Mouse (Mus musculus) natural killer cell, adult 2 months (primary cell): Measurements from ENCODE around the gene Khsrp.

ENCODE experiments used
- DNase-seq, 2 experiments: peaks; one replicate each; pipeline ENCODE4 v3.0.0; 2022; ENCODE audit warnings: low spot score in 2 of 2

Gene Khsrp

DNA sequence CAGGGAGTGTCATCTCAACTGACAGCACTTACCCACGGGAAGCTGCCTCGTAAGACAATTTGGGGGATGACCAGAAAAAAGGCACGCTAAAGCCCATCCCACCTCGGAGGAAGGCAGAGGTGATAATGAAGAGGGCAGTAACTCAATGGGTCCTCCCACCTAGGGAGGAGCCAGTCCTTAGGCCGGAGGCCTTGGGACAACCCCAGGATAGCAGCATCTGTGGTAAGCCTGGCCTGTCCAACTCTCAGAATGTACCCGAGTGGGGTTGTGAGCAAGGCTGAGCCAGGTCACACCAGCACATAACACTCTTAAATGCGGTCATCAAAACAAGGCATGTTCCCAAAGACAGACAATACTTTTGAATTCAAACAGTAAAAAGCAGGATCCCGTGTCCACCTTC, 1.6 kb downstream of the Khsrp start:
- no peak for DNase-seq

- DNase-seq: no peak
Observed at GRCm38 (mm10) chr17:57027471-57027870, 3.9 kb downstream of the Khsrp start.

GRCm38 (mm10) chr17:57020960-57021359, 10.4 kb downstream of the Khsrp start:
- no peak for DNase-seq

DNA sequence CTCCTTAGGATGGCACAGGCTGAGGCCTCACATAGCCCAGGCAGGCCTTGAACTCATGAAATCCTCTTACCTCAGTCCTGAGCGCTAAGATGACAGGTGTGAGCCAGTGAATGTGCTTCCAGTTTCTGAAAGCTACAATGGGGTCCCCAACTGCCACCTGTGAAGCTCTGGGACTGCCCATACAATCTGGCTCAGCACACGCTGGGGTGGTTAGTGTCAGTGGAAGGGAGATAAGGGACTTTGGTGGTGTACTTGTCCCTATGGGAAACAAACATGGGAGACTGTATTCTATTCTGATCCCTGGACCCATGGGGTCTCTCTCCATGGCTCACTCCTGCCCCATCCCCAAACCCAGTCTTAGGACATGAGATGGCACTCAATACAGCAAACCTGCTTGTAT, 11.6 kb downstream of the Khsrp start:
- no peak for DNase-seq

GRCm38 (mm10) chr17:57012245-57012795, 19.0 kb downstream of the Khsrp start:
- no peak for DNase-seq

GRCm38 (mm10) chr17:57011236-57012141, 19.8 kb downstream of the Khsrp start, which contains the start of the genes Gtf2f1 and Gm17949:
TSS of gene Gtf2f1 (minus strand) at chr17:57011288.
TSS of gene Gm17949 (plus strand) at chr17:57011469.
- DNase-seq: peak; percentile 90 to 91

GRCm38 (mm10) chr17:57010911-57011235, 20.4 kb downstream of the Khsrp start:
- DNase-seq: no peak

GRCm38 (mm10) chr17:57007137-57007905, 24.0 kb downstream of the Khsrp start:
- DNase-seq: no peak

- DNase-seq: no peak
Observed at GRCm38 (mm10) chr17:57003994-57004393, 27.3 kb downstream of the Khsrp start.

- no peak for DNase-seq
Observed at GRCm38 (mm10) chr17:57001228-57001627, 30.1 kb downstream of the Khsrp start.

- DNase-seq: no peak
Observed at GRCm38 (mm10) chr17:56999968-57000609, 31.2 kb downstream of the Khsrp start, which contains the start of gene Pspn. TSS of gene Pspn (minus strand) at chr17:57000018.

DNA sequence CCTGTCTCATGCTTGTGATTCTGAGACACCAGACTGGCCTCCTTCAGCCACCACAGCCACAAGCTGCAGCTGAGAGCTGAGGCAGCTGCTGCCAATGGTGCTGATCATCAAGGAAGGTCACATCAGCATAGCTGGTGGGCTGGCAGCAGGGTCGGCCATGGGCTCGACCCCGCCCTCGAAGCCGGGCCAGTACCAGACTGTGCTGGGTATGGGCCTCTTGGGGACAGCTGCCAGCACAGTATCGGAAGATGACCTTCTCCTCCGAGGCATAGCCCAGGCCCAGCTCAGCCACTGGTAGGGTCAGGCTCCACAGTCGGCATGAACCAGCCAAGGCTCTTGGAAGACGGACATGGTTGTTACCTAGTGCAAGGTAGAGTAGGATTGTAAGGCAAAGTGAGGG, 31.9 kb downstream of the Khsrp start:
- DNase-seq: no peak

GRCm38 (mm10) chr17:56997029-56997667, 34.2 kb downstream of the Khsrp start, which contains the start of gene Alkbh7:
TSS of gene Alkbh7 (plus strand) at chr17:56997339.
- peak; percentile 97 to 98 for DNase-seq

DNA sequence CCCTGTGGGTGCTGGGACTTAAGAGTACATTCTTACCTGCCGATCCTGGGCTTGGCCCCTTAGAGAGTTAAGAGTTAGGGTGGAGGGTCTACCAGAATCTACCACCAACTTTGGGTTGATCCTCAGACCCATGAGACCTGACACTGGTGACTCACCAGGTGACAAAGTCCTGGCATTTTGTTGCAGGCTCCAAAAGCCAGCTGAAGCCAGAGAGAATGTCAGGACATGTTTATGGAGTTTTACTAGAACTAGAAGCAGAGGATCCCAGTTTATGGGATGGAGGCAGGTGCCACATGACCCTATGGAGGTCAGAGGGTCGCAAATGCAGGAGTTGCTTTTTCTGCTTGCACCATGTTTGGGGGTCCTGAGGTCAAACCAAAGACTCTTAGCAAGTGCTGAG, 34.8 kb downstream of the Khsrp start:
- no peak for DNase-seq

DNA sequence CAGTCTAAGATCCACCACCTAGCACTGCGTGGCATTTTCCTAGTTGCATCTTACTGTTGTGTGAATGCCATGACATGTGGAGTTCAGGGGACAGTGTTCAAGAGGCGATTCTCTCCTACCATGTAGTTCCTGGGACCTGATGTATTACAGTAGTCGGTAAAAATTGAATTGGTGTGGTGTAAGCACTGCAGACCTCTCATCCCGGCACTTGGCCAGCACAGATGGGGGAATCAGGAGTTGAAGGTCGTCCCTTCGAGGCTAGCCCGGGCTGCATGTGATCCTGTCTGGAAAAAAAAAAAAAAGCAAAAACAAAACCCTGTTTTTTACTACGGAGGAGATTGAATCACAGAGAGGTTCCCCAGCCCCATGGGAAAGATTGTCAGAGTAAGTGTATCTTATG, 36.3 kb downstream of the Khsrp start:
- no peak for DNase-seq

DNA sequence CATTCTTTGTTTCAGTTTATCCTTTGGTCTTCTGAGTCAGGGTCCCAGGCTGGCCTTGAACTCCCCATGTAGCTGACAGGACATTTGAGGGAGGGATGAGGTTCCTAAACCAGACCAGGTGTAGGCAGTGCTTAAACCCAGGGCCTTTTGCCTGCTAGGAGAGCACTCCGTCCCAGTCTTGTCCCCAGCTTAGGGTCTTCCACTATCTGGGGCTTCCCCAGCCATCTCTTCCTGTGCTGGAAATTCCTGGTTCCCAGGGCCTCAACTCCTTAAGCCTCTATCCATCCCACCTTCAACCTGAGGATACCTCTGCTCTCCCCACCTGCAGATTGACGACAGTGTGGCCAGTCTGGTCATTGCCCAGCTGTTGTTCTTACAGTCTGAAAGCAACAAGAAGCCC, 40.4 kb downstream of the Khsrp start:
- DNase-seq: no peak

DNA sequence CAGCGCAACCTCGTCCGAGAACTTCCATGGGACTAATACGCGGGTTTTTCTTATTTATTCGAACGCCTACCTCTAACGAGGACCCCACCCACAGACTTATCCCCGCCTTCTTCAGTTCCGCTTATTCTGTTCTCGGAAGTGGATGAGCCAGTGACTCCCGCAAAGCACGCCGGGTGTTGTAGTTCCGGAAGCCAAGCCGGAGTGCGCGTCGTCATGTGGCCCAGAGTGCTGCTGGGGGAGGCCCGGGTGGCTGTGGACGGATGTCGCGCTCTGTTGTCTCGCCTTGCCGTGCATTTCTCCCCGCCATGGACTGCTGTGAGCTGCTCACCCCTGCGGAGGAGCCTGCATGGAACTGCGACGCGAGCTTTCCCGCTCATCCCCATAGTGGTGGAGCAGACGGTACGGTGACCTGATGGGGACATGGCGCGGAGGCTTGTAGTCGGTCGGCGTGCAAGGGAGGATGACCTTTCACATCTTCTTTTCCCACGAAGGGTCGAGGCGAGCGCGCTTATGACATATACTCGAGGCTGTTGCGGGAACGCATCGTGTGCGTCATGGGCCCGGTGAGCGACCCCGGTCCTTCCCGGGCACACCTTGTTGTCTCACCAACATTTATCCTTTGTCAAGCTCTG, 41.1 kb downstream of the Khsrp start, which contains the start of gene Clpp:
Gene Clpp (plus strand): TSS at position 191 of the 632 bp plus-strand sequence.
- DNase-seq: peak; percentile 94 to 95

DNA sequence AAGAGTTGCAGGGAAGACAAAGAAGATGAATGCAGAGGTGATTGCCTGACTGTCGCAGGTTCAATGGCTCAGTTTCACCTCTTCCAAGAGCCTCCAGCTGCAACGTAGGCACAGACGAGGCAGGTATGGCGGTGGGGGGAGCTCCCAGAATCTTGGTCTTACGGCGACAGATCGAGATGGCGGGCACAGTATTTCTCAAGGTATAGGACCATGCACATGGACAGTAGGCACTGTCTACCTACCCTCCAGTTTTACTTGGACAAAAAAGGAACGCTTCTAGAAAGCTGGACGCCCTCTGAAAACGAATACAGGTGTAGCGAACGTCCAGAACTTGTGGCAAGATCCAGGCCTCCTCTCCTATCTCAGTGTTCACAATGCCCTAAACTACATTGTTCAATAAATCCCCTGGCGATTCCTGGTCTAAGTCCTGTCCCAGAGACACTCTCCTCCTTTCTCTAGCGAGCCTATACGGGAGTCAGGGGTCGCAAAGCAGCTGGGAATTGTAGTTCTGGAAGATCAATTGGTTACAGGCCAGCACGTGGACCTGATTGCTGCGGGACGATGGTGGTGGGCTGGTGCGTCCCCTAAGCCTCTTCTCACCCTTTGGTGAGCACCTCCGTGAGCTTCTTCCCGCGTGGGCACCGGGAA, 41.7 kb downstream of the Khsrp start:
- no peak for DNase-seq

DNA sequence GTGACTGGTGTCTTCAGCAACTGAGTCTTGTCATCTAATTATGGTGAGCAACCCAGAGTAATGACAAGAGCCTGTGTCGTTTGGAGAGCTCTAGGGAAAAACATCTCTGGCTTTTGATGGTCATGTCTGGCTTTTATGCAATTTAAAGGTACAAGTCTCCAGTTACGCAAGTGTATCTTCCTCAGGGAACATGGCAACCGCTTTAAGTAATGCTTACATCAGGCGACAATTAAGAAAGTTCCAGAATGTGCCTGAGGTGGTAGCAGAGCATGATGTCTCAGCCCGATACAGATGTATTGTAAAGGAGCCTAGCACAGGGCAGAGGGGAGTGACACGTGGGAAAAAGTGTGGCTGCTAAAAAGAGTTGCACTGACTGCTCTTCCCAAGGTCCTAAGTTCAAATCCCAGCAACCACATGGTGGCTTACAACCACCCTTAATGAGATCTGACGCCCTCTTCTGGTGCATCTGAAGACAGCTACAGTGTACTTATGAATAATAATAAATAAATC, 42.3 kb downstream of the Khsrp start:
- no peak for DNase-seq

DNA sequence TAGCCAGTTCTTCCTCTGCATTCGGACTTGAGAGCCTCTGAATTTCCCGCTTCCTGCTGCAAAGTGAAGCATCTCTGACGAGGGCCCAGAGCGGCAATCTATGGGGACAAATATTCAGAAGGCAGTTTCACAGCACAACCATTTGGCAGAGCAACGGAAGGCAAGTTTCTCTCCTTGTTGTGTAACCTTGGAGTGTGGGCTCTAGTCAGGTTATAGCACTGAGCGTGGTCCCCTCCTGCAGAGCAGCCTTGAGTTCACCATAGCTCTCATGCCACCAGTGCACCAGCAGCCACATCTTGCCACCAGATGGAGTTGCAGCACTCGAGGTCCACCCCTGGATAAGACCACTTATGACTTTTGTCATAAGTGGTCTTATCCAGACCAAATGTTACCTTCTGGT, 42.9 kb downstream of the Khsrp start:
- DNase-seq: no peak
